Mouse (Mus musculus) adipocyte (in vitro differentiated cells): ENCODE measurements around the gene Hoxc13.
A peak's percentile ranks its signal among the peaks of the same experiment; 100 is the strongest.

ENCODE experiments used
- DNase-seq: peaks from one replicate; pipeline ENCODE4 v3.0.0-alpha.2; 2016; ENCODE audit warnings: low spot score

Gene Hoxc13

GRCm38 (mm10) chr15:102937036-102937666 lies 16.2 kb downstream of the Hoxc13 start:
- no peak for DNase-seq

DNA sequence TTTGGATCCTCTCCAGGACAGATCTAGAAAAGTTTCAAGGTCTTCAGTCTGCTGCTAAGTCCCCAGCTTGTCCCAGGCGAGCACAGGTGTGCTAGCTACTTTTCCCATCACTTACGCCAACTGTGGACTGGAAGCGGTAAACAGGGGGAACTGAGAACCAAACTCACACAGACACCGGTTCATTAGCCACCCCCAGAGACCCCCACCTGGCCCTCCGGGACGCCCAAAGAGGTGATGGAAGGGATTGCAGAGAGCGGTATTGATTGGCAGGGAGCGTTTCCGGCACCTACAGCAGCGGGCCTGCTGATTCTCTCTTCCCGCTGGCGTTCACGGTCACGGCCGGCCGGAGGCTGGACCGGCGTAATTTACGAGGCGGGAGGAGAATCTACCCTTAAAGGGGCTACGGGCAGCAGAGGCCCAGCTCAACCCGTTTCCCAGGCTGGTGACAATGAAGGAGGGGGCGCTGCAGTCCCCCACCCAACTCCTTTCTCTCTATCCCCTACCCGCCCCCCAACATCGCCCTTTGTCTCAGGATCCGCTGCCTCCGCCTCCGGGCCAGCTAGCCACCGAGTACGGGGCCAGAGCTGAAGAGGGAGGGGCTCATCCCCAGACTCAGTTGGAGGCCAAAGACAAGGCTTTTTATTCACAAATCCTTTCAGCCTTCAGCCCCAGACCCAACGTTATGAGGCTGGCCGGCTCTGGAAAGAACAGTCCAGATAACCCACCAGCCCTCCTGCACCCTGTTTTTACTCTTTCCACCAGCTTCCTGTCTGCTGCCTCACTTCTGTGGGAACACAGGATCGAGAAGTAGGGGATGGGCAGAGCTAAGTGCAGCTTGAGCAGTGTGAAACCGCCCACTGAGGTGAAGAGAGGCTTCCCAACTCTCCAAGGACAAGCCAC lies 18.6 kb downstream of the Hoxc13 start:
- no peak for DNase-seq

- peak; percentile 29 for DNase-seq
Observed at GRCm38 (mm10) chr15:102942739-102943467, 22.0 kb downstream of the Hoxc13 start.

GRCm38 (mm10) chr15:102943468-102943813 lies 22.5 kb downstream of the Hoxc13 start:
- DNase-seq, result no peak

DNA sequence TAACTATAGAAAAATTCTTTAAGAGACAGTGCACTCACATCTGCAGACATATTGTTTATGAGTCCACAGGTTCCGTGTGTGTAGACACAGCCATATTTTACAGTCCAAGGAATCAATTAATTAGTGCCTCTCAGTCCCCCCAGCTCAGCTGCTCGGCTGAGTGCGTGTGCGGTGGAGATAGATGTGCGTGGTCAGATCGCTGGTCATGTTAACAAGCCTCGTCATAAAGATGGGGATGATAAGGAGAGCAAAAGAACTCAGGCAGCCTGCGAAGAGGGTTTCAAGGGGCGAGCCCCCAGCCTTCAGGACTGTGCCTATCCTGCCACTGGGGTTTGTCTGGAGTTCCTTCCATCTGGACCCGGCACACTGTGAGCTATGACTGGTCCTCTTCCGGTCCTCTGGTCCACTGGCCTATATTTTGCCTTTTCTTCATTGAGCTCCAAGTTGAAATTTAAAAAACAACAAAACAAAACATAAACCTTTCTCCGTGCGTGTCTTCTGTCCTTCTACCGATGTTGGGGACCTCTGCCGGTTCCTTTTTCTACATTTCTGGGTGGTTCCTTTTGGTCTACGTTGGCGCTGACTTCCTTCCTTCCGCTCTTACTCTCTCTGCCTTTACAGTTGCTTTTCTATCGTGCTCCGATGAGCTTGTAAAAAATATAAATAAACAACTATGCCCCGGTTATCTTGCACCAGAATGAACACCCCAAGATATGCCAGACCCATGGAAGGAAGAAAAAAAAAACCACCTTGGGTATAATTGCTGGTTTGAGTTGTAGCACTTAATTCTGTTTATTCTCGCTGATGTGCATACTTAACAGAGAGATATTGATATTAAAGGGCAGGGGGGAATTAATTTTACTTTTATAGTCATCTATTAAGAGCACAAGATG lies 24.5 kb downstream of the Hoxc13 start:
- no peak for DNase-seq

GRCm38 (mm10) chr15:102947276-102947675 lies 26.4 kb downstream of the Hoxc13 start:
- DNase-seq, result no peak

DNA sequence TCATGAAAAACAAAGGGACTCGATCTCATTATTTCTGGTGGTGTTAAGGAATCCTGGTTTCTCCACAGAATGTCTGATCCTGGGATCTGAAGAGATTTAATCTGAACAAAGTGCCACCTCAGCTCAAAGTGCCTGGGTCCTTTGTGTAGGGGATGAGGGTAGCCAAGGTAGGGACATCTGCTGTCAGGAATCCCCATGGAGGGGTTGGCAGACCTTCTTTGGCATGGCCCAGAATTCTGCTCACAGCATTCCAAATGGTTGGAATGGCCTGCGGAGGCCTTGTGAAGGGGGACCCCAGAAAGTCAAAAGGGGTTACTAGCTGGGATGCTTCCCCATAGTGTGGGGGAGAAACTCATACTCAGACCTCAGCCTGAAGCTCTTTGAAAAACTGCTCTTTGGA lies 27.9 kb downstream of the Hoxc13 start:
- no peak for DNase-seq

- DNase-seq, result no peak
Observed at GRCm38 (mm10) chr15:102949696-102950095, 28.8 kb downstream of the Hoxc13 start.

GRCm38 (mm10) chr15:102950877-102951276 lies 30.0 kb downstream of the Hoxc13 start:
- DNase-seq, result no peak

- DNase-seq, result no peak
Observed at GRCm38 (mm10) chr15:102953561-102953960, 32.7 kb downstream of the Hoxc13 start.

DNA sequence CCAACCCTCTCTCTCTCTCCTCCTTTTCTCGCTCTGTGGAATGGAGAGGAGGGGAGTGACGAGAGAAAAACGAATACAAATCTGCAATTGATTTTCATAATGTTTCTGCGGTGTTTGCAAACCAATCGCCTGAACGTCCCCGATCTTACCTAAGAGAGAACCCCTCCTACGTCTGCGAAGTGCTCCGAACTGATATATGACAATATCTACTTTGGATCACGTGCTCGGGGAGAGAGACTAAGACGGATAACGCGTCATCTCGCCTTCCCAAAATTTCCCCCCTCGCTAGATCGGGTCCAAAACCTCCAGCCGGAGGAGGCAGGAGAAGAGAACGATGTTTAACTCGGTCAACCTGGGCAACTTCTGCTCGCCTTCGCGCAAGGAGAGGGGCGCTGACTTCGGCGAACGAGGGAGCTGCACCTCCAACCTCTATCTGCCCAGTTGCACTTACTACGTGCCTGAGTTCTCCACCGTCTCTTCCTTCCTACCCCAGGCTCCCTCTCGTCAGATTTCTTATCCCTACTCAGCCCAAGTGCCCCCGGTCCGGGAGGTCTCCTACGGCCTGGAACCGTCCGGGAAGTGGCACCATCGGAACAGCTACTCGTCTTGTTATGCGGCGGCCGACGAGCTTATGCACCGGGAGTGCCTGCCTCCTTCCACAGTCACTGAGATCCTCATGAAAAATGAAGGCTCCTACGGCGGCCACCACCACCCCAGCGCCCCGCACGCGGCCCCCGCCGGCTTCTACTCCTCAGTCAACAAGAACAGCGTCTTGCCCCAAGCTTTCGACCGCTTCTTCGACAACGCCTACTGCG lies 33.5 kb downstream of the Hoxc13 start, which contains the start of gene Hoxc11:
TSS of gene Hoxc11 (plus strand) at position 236 of the 815 bp plus-strand sequence.
- no peak for DNase-seq

GRCm38 (mm10) chr15:102955007-102955382 lies 34.1 kb downstream of the Hoxc13 start:
- no peak for DNase-seq

- DNase-seq, result no peak
Observed at GRCm38 (mm10) chr15:102955833-102956640, 35.1 kb downstream of the Hoxc13 start.

DNA sequence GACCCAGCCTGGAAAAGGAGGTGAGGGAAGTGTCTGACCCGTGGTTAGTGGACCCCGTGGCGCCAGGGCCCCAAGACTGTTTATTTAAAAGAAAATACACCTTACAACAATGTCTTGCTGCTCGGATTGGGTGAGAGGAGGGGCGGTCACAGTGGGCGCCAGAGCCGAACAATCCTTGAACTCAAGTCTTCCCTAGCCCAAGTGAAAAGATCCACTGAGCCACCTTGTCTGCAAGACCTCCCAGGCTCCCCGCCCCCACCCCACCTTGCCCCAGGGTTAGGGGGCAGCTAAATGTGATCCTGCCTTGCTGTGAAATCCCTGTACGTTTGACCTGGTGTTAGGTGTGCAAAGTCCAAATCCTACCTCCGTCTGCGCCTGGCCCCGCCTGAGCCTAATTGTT lies 36.0 kb downstream of the Hoxc13 start:
- DNase-seq, result no peak

GRCm38 (mm10) chr15:102959663-102960191 lies 38.8 kb downstream of the Hoxc13 start:
- DNase-seq, result no peak

DNA sequence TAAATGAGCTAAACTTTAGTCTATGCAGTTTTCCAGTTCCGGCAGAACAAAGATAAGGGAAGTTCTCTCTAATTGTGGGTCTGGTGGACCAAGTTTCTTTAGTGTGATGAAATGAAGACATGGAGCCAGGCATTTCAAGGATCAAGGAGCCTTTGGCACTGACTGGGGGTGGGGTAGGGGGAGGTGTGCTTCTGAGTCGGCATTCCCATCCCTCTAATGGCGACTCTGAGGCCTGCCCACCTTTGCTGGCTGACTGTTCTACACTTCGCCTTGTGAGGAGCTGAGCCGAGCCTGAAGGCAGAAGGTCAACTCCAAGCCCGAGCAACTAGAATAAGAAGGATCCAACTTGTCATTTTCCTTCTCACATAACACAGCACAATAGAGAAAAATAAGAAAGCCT lies 40.8 kb downstream of the Hoxc13 start:
- no peak for DNase-seq

GRCm38 (mm10) chr15:102962492-102962891 lies 41.6 kb downstream of the Hoxc13 start:
- DNase-seq, result no peak

DNA sequence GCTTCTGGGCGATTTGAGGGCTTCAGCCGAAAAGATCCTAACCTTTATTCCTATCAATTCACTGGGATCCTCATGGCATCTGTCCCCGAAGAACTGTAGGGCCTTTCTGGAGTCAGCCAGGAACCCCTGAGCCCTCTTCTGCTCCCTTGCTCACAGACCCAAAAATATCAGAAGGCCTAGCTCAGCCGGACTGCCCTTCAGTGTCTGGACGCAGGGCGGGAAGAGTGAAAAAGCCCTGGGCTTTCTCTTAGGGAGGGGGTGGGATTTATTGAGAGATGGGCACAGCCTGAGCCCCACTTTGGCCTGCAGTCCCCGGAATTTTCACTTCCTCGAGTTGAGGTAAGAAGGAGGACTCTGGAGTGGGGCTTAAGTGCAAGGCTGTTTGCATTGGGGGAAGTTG lies 42.4 kb downstream of the Hoxc13 start:
- DNase-seq, result no peak
